Mouse (Mus musculus) duodenum, adult 2 months (tissue): ENCODE results near the gene Rbm34. TPM values are rescaled to one million over a fixed set of nuclear protein-coding genes. Genes with fewer than 3 reads are reported as not detected.

Experiments used
- polyA plus RNA-seq: library from polyadenylated mRNA; depleted of rRNA; stranded (reverse); fragments of >200 nt; gene quantifications from 2 replicates; pipeline ENCODE4 v1.2.3, GENCODE M21; 2012; ENCODE audit warnings: low replicate concordance; rRNA removed

Gene Rbm34
- 2.3 and 2.7 TPM in 2 replicates for polyA plus RNA-seq

DNA sequence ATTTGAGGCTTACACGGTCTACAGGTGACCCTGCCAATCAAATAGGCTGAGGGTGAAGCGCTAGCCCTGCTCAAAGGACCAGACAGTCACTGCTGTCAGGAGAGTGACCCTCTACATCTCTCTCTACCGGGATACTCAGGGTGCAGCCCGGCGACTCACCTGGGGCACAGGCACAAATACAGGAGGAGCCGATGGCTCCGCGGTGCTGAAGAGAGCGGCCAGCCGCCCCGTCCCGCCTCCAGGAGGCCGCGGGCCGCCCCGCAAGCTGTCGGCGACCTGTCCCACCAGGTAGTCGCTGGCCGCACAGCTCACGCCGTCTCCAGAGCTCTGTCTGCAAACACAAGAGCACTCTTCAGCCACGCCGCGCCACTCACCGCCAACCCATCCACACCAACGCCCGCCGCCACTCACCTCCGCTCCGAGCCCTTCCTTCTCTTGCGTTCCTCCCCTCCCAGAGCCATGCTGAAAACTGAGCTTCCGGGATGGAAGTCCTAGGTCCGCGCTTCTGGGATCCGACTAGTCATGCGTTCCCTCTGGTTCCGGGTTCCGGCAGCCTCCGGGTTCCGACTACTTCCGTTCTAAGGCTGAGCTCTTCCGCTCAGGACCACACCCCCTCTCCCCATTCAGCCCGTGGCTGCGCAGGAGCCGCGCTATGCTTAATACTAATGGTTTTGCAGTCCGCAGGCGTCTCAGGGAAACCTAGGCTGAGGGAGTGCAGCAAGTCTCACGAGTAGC is at the start of gene Rbm34:
TSS of gene Rbm34 (minus strand) at position 493 of the 735 bp plus-strand sequence.

GRCm38 (mm10) chr8:126945730-126946163 is 25.1 kb downstream of the Rbm34 start, which contains the start of gene Tomm20:
Tomm20 (minus strand) TSS chr8:126945844.

Other genes with a start within 250 kb of the Rbm34 start
- gene Tomm20, start 25.2 kb downstream of the Rbm34 start, polyA plus RNA-seq: 695 and 844 TPM in 2 replicates
- gene Pard3, start 92.8 kb upstream of the Rbm34 start, polyA plus RNA-seq: 38.7 and 40.2 TPM in 2 replicates